Mouse (Mus musculus) C2C12 (cell line): Measurements from ENCODE around the gene Hnrnpa3.

Experiments used
- CEBPB ChIP-seq: IDR thresholded peaks from one replicate; pipeline ENCODE4 v1.6.1; 2011; ENCODE audit warnings: low read depth, mild to moderate bottlenecking, control low read depth, moderate library complexity
- CTCF ChIP-seq: IDR thresholded peaks from one replicate; pipeline ENCODE4 v1.5.1; 2011; ENCODE audit not compliant: control insufficient read depth, insufficient read depth, insufficient read length
- USF1 ChIP-seq: IDR thresholded peaks from one replicate; pipeline ENCODE4 v1.6.1; 2011; ENCODE audit warnings: low read depth, mild to moderate bottlenecking, control low read depth, moderate library complexity

GRCm38 (mm10) chr2:75633784-75634183 is 25.3 kb upstream of the Hnrnpa3 start:
- TF ChIP-seq CTCF (no peak), CEBPB (no peak), USF1 (no peak)
